ENCODE assay signal across 19 mouse cellular contexts in the genomic region with DNA sequence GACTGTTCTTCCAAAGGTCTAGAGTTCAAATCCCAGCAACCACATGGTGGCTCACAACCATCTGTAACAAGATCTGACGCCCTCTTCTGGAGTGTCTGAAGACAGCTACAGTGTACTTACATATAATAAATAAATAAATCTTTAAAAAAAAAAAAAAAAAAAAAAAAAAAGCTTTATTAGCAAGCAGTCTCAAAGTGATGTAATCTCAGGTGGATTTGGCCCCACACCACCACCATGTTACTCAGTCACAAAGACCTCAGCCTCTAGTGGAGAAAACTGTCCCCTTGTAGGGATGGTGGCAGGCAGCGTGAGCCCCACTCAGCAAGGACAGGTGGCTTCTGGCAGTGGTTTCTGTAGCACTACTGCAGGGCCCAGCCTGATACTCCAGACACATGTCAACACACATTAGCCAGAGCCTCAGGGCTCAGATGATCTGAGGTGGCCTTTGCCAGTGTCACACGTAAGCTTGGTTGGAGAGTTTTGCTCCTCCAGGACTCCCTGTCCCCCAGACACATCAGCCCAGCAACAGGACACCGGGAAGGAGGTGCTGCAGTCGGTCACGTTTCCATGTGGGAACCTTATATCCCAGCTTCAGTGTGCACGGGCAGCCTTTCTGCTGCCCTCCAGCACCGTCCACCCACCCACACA. TPM values are rescaled to one million over a fixed set of nuclear protein-coding genes. Genes with fewer than 3 reads are reported as not detected.
DNase-seq lines count a peak whose midpoint lies in the region; ATAC-seq lines count a peak whose summit lies in the region.
"Had no signal": no experiment of that assay in that cellular context is flagged by ENCODE, and none has a peak within 500 bp of the region (broad histone marks: within the 10 kb centered on the region; RNA-seq: fewer than 3 reads in every experiment).

No protein-coding gene starts in this region.

- H3K27ac ChIP-seq in liver, embryonic 13.5 days: peak overlapping the region; percentile 6; the same call in 1 of the 2 replicates
- H3K27ac ChIP-seq in liver, embryonic 11.5 days (ENCODE audit: low read depth, low read length): no peak overlapping the region
- 0 out of 2 replicates have a peak overlapping the region, but pooled peaks have one; percentile 51 for H3K27ac ChIP-seq in embryonic facial prominence, embryonic 15.5 days (replicated peaks)
- H3K27ac ChIP-seq: heart, adult 2 months; limb, embryonic 13.5 days had no signal

- H3K27me3 ChIP-seq in liver, embryonic 13.5 days: peaks cover 12% of the 10 kb centered on the region
- no peaks in the 10 kb centered on the region for H3K27me3 ChIP-seq in liver, embryonic 11.5 days (replicated peaks; ENCODE audit: control insufficient read depth, insufficient read depth, low read length)
- no peaks in the 10 kb centered on the region for H3K27me3 ChIP-seq in embryonic facial prominence, embryonic 15.5 days
- H3K27me3 ChIP-seq: limb, embryonic 13.5 days had no signal

- intact Hi-C loops in gastrocnemius, postnatal 14 days (cut with DNase I; ENCODE audit: low total_unique reads): no loop called here

- H3K4me1 ChIP-seq in liver, embryonic 13.5 days (replicated peaks): peaks cover 53% of the 10 kb centered on the region
- peaks cover 27% of the 10 kb centered on the region for H3K4me1 ChIP-seq in liver, embryonic 11.5 days (replicated peaks; ENCODE audit: control insufficient read depth, insufficient read depth, low read length)
- peaks cover 35% of the 10 kb centered on the region for H3K4me1 ChIP-seq in embryonic facial prominence, embryonic 15.5 days

- no peak overlapping the region for H3K4me3 ChIP-seq in liver, embryonic 13.5 days (replicated peaks)
- no peak overlapping the region for H3K4me3 ChIP-seq in liver, embryonic 11.5 days (ENCODE audit: low read depth, low read length)
- no peak overlapping the region for H3K4me3 ChIP-seq in embryonic facial prominence, embryonic 15.5 days (replicated peaks)
- H3K4me3 ChIP-seq: heart, adult 2 months; limb, embryonic 13.5 days had no signal

- no peak overlapping the region for H3K9ac ChIP-seq in liver, embryonic 13.5 days
- no peak overlapping the region for H3K9ac ChIP-seq in liver, embryonic 11.5 days (ENCODE audit: low read depth, low read length)
- no peak overlapping the region for H3K9ac ChIP-seq in embryonic facial prominence, embryonic 15.5 days
- H3K9ac ChIP-seq: lung, embryonic 14.5 days had no signal

- WGBS in liver, embryonic 13.5 days (ENCODE audit: insufficient replicate concordance): 87% methylated on average over 7 of the region's 8 CpGs
- WGBS in liver, embryonic 11.5 days: 88% methylated on average over 7 of the region's 8 CpGs
- WGBS in embryonic facial prominence, embryonic 15.5 days: 78% methylated on average over 7 of the region's 8 CpGs

- H3K36me3 ChIP-seq in liver, embryonic 13.5 days: peaks cover 46% of the 10 kb centered on the region
- H3K36me3 ChIP-seq in liver, embryonic 11.5 days (ENCODE audit: control insufficient read depth, insufficient read depth, low read length): peaks cover 16% of the 10 kb centered on the region; the same call in 1 of the 2 replicates
- H3K36me3 ChIP-seq in embryonic facial prominence, embryonic 15.5 days: peaks cover 63% of the 10 kb centered on the region

- ATAC-seq in liver, embryonic 13.5 days (ENCODE audit: low read depth): no peak
- no peak for ATAC-seq in liver, embryonic 11.5 days (replicated peaks; ENCODE audit: low FRiP score)
- no peak for ATAC-seq in embryonic facial prominence, embryonic 15.5 days (ENCODE audit: insufficient number of reproducible peaks, low FRiP score, low TSS enrichment, low read depth)
- ATAC-seq: activated CD4-positive, CD25-positive, alpha-beta regulatory T cell, adult 4 months; forebrain, embryonic 16.5 days had no signal

- H3K4me2 ChIP-seq in liver, embryonic 13.5 days: no peak overlapping the region
- H3K4me2 ChIP-seq in liver, embryonic 11.5 days: no peak overlapping the region
- no peak overlapping the region for H3K4me2 ChIP-seq in embryonic facial prominence, embryonic 15.5 days (replicated peaks)
- H3K4me2 ChIP-seq: limb, embryonic 13.5 days; lung, embryonic 14.5 days had no signal

- H3K9me3 ChIP-seq in liver, embryonic 13.5 days (replicated peaks): no peaks in the 10 kb centered on the region
- no peaks in the 10 kb centered on the region for H3K9me3 ChIP-seq in liver, embryonic 11.5 days (ENCODE audit: control insufficient read depth, low read length)
- H3K9me3 ChIP-seq in embryonic facial prominence, embryonic 15.5 days (replicated peaks): no peaks in the 10 kb centered on the region
- H3K9me3 ChIP-seq: limb, embryonic 13.5 days had no signal

- peak; percentile 54 for DNase-seq in gastrocnemius, postnatal 25 days
- no peak for DNase-seq in gastrocnemius, postnatal 14 days
- DNase-seq in liver, embryonic 13.5 days: no peak
- no peak for DNase-seq in liver, embryonic 11.5 days (ENCODE audit: low spot score)
- peak; percentile 69 for DNase-seq in skeletal muscle tissue, adult 2 months (ENCODE audit: low read depth, low spot score)
- DNase-seq in adrenal gland, postnatal 25 days: no peak
- DNase-seq: adrenal gland, postnatal 10 days; heart, adult 2 months; kidney, adult 11 months; lung, embryonic 14.5 days; right cerebral cortex, postnatal 4 days had no signal

RNA-seq across cellular contexts. Expression of a gene that starts 4.6 kb away (rescaled TPM):
- 1 to 10 TPM; 3.7 to 5.1 TPM for total RNA-seq in gastrocnemius, postnatal 25 days (2021)
- 10 to 100 TPM in 1 of 2 experiments, 1 to 10 TPM in 1; 9.4 to 14.3 TPM for total RNA-seq in gastrocnemius, postnatal 14 days (2021)
- 14.0 and 15.4 TPM in 2 replicates for polyA plus RNA-seq in liver, embryonic 13.5 days (2015; fragmentation: Nextera tagmentation; extraction: Ambion mirVana)
- polyA plus RNA-seq in liver, embryonic 11.5 days (2014; fragmentation: Nextera tagmentation; extraction: Ambion mirVana): 16.2 and 18.2 TPM in 2 replicates
- polyA plus RNA-seq in embryonic facial prominence, embryonic 15.5 days (2015; fragmentation: Nextera tagmentation; extraction: Ambion mirVana): 56.7 and 60.1 TPM in 2 replicates
- 14.4 and 15.2 TPM in 2 replicates for total RNA-seq in adrenal gland, postnatal 25 days (2021)

RNA-seq across cellular contexts. Expression of a gene that starts 12.7 kb away (rescaled TPM):
- total RNA-seq in gastrocnemius, postnatal 25 days (2021): 100 to 1,000 TPM; 114 to 125 TPM
- total RNA-seq in gastrocnemius, postnatal 14 days (2021): 100 to 1,000 TPM; 114 to 125 TPM
- polyA plus RNA-seq in liver, embryonic 13.5 days (2015; fragmentation: Nextera tagmentation; extraction: Ambion mirVana): 249 and 266 TPM in 2 replicates
- 396 and 445 TPM in 2 replicates for polyA plus RNA-seq in liver, embryonic 11.5 days (2014; fragmentation: Nextera tagmentation; extraction: Ambion mirVana)
- polyA plus RNA-seq in embryonic facial prominence, embryonic 15.5 days (2015; fragmentation: Nextera tagmentation; extraction: Ambion mirVana): 337 and 339 TPM in 2 replicates
- total RNA-seq in adrenal gland, postnatal 25 days (2021): 188 and 208 TPM in 2 replicates

RNA-seq across cellular contexts. Expression of a gene that starts 16.4 kb away (rescaled TPM):
- 10 to 100 TPM; 12.7 to 30.0 TPM for total RNA-seq in gastrocnemius, postnatal 25 days (2021)
- 10 to 100 TPM; 21.5 to 28.7 TPM for total RNA-seq in gastrocnemius, postnatal 14 days (2021)
- polyA plus RNA-seq in liver, embryonic 13.5 days (2015; fragmentation: Nextera tagmentation; extraction: Ambion mirVana): 1.6 and 1.8 TPM in 2 replicates
- 4.0 and 5.0 TPM in 2 replicates for polyA plus RNA-seq in liver, embryonic 11.5 days (2014; fragmentation: Nextera tagmentation; extraction: Ambion mirVana)
- 43.7 and 46.6 TPM in 2 replicates for polyA plus RNA-seq in embryonic facial prominence, embryonic 15.5 days (2015; fragmentation: Nextera tagmentation; extraction: Ambion mirVana)
- total RNA-seq in adrenal gland, postnatal 25 days (2021): 15.3 and 15.4 TPM in 2 replicates

RNA-seq across cellular contexts. Expression of a gene that starts 41.8 kb away (rescaled TPM):
- total RNA-seq in gastrocnemius, postnatal 25 days (2021): not detected
- under 1 TPM in 1 of 2 experiments, not detected in 1; 0.06 TPM for total RNA-seq in gastrocnemius, postnatal 14 days (2021)
- 0.05 TPM in 1 of 2 replicates, not detected in the other for polyA plus RNA-seq in liver, embryonic 13.5 days (2015; fragmentation: Nextera tagmentation; extraction: Ambion mirVana)
- not detected in 2 replicates for polyA plus RNA-seq in liver, embryonic 11.5 days (2014; fragmentation: Nextera tagmentation; extraction: Ambion mirVana)
- polyA plus RNA-seq in embryonic facial prominence, embryonic 15.5 days (2015; fragmentation: Nextera tagmentation; extraction: Ambion mirVana): 0.04 and 0.05 TPM in 2 replicates
- total RNA-seq in adrenal gland, postnatal 25 days (2021): not detected in 2 replicates
- total RNA-seq: heart, adult 2 months; hematopoietic stem cell, adult 5-6 weeks; megakaryocyte-erythroid progenitor cell, adult 5-6 weeks had no signal
- polyA plus RNA-seq: activated CD4-positive, CD25-positive, alpha-beta regulatory T cell, adult 4 months; heart, embryonic 16.5 days; kidney, embryonic 16.5 days had no signal

RNA-seq across cellular contexts. Expression of a gene that starts 58.4 kb away (rescaled TPM):
- total RNA-seq in gastrocnemius, postnatal 25 days (2021): 10 to 100 TPM; 21.7 to 23.6 TPM
- 10 to 100 TPM; 24.0 to 28.1 TPM for total RNA-seq in gastrocnemius, postnatal 14 days (2021)
- polyA plus RNA-seq in liver, embryonic 13.5 days (2015; fragmentation: Nextera tagmentation; extraction: Ambion mirVana): 56.8 and 58.9 TPM in 2 replicates
- 58.5 and 63.8 TPM in 2 replicates for polyA plus RNA-seq in liver, embryonic 11.5 days (2014; fragmentation: Nextera tagmentation; extraction: Ambion mirVana)
- 51.3 and 60.7 TPM in 2 replicates for polyA plus RNA-seq in embryonic facial prominence, embryonic 15.5 days (2015; fragmentation: Nextera tagmentation; extraction: Ambion mirVana)
- 38.8 and 48.5 TPM in 2 replicates for total RNA-seq in adrenal gland, postnatal 25 days (2021)

Comparison
In these comparisons a context has a peak if more than half of its experiments do, and no peak if none do; other contexts are left out.
1. DNase-seq: peak in gastrocnemius, postnatal 25 days (single experiment) and skeletal muscle tissue, adult 2 months (single experiment); none in gastrocnemius, postnatal 14 days (single experiment), liver, embryonic 13.5 days (single experiment), liver, embryonic 11.5 days (single experiment) and adrenal gland, postnatal 25 days (single experiment).